Mouse (Mus musculus) bone marrow, adult 2 months (tissue): ENCODE data around the gene Pabpn1.

Experiments
- CTCF ChIP-seq: fragments of 200-500 bp; IDR thresholded peaks from 2 replicates; pipeline ENCODE4 v1.5.1; 2011; ENCODE audit warnings: low read length, control low read depth; ENCODE audit not compliant: control insufficient read depth, insufficient read depth
- POLR2A ChIP-seq: fragments of 200-500 bp; IDR thresholded peaks from 2 replicates; pipeline ENCODE4 v1.6.1; 2011; ENCODE audit warnings: low read depth, mild to moderate bottlenecking, control low read depth, low read length, borderline replicate concordance; ENCODE audit not compliant: control insufficient read depth

DNA sequence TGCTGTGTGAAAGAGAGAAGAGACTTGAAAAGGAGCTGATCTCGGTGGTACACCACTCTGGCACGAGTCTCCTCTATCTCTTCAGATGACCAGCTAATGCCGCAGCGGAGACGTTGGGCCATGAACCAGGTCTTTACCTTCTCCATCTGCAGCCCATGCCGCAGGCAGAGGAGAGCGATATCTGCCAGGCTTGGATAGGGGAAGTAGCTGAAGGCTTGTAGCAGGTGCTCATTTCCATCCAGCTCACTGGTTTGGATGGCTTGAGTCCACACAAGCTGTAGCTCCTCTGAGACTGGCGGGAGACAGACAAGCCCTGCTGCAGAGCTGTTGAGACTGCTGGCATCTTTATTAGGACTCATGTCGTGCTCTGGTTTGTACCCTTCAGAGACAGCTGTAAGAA, 34.4 kb upstream of the Pabpn1 start:
- no peak for TF ChIP-seq CTCF
- TF ChIP-seq POLR2A = no peak
